Mouse (Mus musculus): Measurements from ENCODE around the gene Sdc3. TPM values are rescaled to one million over a fixed set of nuclear protein-coding genes. Genes with fewer than 3 reads are reported as not detected.
A peak's percentile ranks its signal among the peaks of the same experiment; 100 is the strongest.

Gene Sdc3
- polyA plus RNA-seq, 1 experiment = 18.1 TPM

DNA sequence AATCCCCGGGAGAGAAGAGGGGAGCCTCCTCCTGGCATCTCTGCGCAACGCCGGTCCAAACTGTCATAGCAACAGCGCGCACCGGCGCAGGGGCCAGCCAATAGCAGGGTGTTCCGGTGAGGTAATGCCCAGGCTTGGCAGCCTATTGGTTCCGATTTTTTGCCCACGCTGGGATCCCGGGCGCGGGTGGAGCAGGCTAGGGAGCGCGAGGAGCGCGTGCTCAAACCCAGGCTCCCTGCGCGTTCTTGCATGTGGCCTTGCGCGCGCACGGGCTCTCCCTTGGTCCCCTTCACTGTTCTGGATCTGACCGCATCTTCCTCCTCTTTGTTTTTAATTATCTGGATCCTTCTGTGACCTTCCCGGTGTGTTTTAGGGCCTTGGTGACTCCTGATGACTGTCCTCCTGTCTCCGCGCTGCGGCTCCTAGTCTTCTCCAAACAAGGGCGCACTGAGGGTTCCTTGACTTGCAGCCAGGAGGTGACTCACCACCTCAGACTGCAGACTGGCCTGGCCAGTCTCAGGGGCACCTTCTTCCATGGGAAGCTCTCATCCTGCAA is 69.4 kb downstream of the Sdc3 start:
- 6% methylated on average over 30 of the region's 30 CpGs for WGBS
- Histone ChIP-seq H3K4me1 (ENCODE audit: control insufficient read depth, insufficient read depth, low read length) (no peaks in the 10 kb centered on the region; the same call in none of the 2 replicates), H3K4me3 (replicated peaks; ENCODE audit: control insufficient read depth, low read depth, low read length) (no peak overlapping the region), H3K27ac (ENCODE audit: control insufficient read depth, insufficient read depth, low read depth, low read length, poor library complexity) (no peak overlapping the region)
- no peak for TF ChIP-seq POLR2A (IDR thresholded peaks at IDR 0.05; ENCODE audit: borderline replicate concordance, control insufficient read depth, low read depth, low read length)
- no peak for TF ChIP-seq CTCF (IDR thresholded peaks at IDR 0.05; ENCODE audit: control insufficient read depth, insufficient read depth, low read length)

- H3K4me3 ChIP-seq (replicated peaks; ENCODE audit: control insufficient read depth, low read depth, low read length) = no peak overlapping the region
- 69% methylated on average over 5 of the region's 5 CpGs for WGBS
- H3K4me1 ChIP-seq (ENCODE audit: control insufficient read depth, insufficient read depth, low read length) = no peaks in the 10 kb centered on the region; the same call in none of the 2 replicates
- TF ChIP-seq CTCF (IDR thresholded peaks at IDR 0.05; ENCODE audit: control insufficient read depth, insufficient read depth, low read length) (no peak), POLR2A (IDR thresholded peaks at IDR 0.05; ENCODE audit: borderline replicate concordance, control insufficient read depth, low read depth, low read length) (no peak)
- H3K27ac ChIP-seq (ENCODE audit: control insufficient read depth, insufficient read depth, low read depth, low read length, poor library complexity) = no peak overlapping the region
Observed at GRCm38 (mm10) chr4:130862538-130862937, 70.2 kb downstream of the Sdc3 start.

DNA sequence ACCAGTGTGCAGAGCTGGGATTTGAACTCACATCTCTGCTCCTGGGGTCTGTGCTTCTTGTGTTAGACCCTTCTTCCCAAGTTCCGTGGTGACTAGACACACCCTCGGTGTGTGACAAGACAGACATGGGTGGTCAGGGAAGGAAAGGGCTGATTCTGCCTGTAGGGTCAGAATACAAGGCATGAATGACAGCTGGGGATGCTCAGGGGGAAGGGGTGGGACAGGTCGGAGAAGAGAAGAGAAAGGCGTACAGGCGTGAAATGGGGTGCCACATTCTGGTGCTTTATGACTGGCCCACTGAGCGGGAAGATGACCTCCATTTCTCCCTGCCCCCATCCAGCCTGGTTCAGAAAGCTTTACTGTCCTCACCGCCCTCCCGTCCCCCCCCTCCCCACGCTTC is 73.1 kb downstream of the Sdc3 start:
- Histone ChIP-seq H3K4me3 (replicated peaks; ENCODE audit: control insufficient read depth, low read depth, low read length) (no peak overlapping the region), H3K27ac (ENCODE audit: control insufficient read depth, insufficient read depth, low read depth, low read length, poor library complexity) (no peak overlapping the region), H3K4me1 (ENCODE audit: control insufficient read depth, insufficient read depth, low read length) (no peaks in the 10 kb centered on the region; the same call in none of the 2 replicates)
- WGBS = 37% methylated on average over 9 of the region's 9 CpGs
- TF ChIP-seq CTCF (IDR thresholded peaks at IDR 0.05; ENCODE audit: control insufficient read depth, insufficient read depth, low read length) = no peak

DNA sequence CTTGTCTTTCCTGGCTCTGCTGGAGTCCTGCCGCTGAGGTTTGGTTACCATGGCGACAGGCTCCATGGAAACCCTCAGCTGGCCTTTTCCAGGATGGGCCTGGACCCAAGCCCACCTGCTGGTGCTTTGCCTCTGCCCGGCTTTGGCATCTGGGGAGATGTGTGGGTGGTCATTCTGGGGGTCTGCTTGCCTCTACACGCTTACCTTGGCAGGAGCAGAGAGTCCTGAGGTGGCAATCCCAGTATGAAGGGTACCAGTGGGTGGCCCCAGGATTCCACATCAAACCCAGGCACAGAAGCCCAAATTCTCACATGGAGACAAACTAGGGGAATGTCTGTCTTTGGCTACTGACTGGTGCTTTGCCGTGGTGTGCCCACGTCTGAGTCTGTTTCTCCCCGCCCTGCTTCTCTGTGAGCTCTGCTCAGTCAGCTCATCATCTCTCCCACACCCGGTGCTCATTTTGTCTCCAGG is 73.6 kb downstream of the Sdc3 start:
- TF ChIP-seq POLR2A (IDR thresholded peaks at IDR 0.05; ENCODE audit: borderline replicate concordance, control insufficient read depth, low read depth, low read length) (no peak), CTCF (IDR thresholded peaks at IDR 0.05; ENCODE audit: control insufficient read depth, insufficient read depth, low read length) (no peak)
- 44% methylated on average over 8 of the region's 8 CpGs for WGBS
- Histone ChIP-seq H3K4me1 (ENCODE audit: control insufficient read depth, insufficient read depth, low read length) (no peaks in the 10 kb centered on the region; the same call in none of the 2 replicates), H3K27ac (ENCODE audit: control insufficient read depth, insufficient read depth, low read depth, low read length, poor library complexity) (no peak overlapping the region), H3K4me3 (replicated peaks; ENCODE audit: control insufficient read depth, low read depth, low read length) (no peak overlapping the region)

DNA sequence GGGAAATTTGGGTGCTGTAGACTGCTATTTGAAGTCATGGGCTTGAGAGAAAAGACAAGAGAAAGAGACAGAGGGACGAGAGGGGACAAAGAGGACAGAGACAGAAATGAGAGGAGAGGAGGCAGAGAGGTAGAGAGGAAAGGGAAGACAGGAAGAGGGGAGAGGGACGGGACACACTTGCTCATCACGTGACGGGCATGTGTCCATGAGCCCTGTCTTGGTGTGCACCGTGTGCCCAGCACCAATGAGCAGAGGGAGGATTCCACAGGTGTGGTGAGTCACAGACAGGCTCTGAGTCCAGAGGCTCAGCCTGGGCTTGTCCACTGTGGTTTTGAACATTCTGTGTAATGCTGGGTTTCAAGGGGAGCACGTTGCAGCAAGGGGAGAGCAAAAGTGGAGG is 75.6 kb downstream of the Sdc3 start:
- WGBS = 58% methylated on average over 6 of the region's 6 CpGs
- TF ChIP-seq CTCF (IDR thresholded peaks at IDR 0.05; ENCODE audit: control insufficient read depth, insufficient read depth, low read length) (no peak), POLR2A (IDR thresholded peaks at IDR 0.05; ENCODE audit: borderline replicate concordance, control insufficient read depth, low read depth, low read length) (no peak)
- no peaks in the 10 kb centered on the region; the same call in none of the 2 replicates for H3K4me1 ChIP-seq (ENCODE audit: control insufficient read depth, insufficient read depth, low read length)
- H3K4me3 ChIP-seq (replicated peaks; ENCODE audit: control insufficient read depth, low read depth, low read length) = no peak overlapping the region
- H3K27ac ChIP-seq (ENCODE audit: control insufficient read depth, insufficient read depth, low read depth, low read length, poor library complexity) = no peak overlapping the region

- WGBS = 39% methylated on average over 5 of the region's 5 CpGs
- no peaks in the 10 kb centered on the region for H3K4me1 ChIP-seq (ENCODE audit: control insufficient read depth, insufficient read depth, low read length)
- TF ChIP-seq POLR2A (IDR thresholded peaks at IDR 0.05; ENCODE audit: borderline replicate concordance, control insufficient read depth, low read depth, low read length) = no peak
- TF ChIP-seq CTCF (IDR thresholded peaks at IDR 0.05; ENCODE audit: control insufficient read depth, insufficient read depth, low read length) = no peak
- no peak overlapping the region for H3K4me3 ChIP-seq (replicated peaks; ENCODE audit: control insufficient read depth, low read depth, low read length)
- no peak overlapping the region for H3K27ac ChIP-seq (ENCODE audit: control insufficient read depth, insufficient read depth, low read depth, low read length, poor library complexity)
Observed at GRCm38 (mm10) chr4:130868803-130869202, 76.5 kb downstream of the Sdc3 start.

DNA sequence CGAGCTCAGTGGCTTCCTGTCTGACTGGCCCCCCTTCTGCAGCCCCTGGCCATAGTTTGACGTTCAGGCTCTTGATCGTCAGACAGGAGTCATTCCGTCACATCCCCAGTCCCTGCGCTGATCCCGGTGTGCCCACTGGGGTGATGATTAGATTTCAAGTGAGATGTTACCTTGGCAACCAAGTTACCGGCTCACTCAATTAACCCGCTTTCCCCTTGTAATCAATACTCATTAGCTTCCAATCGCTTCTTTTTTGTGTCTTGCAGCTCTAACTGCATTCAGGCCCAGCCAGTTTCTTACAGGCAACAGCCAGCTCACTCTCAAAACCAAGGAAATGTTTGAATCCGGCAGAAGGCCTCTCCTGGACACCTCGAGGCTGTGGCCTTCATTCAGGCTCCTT is 80.1 kb downstream of the Sdc3 start:
- Histone ChIP-seq H3K4me3 (replicated peaks; ENCODE audit: control insufficient read depth, low read depth, low read length) (no peak overlapping the region), H3K27ac (ENCODE audit: control insufficient read depth, insufficient read depth, low read depth, low read length, poor library complexity) (no peak overlapping the region), H3K4me1 (ENCODE audit: control insufficient read depth, insufficient read depth, low read length) (no peaks in the 10 kb centered on the region)
- no peak for TF ChIP-seq POLR2A (IDR thresholded peaks at IDR 0.05; ENCODE audit: borderline replicate concordance, control insufficient read depth, low read depth, low read length)
- no peak for TF ChIP-seq CTCF (IDR thresholded peaks at IDR 0.05; ENCODE audit: control insufficient read depth, insufficient read depth, low read length)
- 70% methylated on average over 11 of the region's 11 CpGs for WGBS

DNA sequence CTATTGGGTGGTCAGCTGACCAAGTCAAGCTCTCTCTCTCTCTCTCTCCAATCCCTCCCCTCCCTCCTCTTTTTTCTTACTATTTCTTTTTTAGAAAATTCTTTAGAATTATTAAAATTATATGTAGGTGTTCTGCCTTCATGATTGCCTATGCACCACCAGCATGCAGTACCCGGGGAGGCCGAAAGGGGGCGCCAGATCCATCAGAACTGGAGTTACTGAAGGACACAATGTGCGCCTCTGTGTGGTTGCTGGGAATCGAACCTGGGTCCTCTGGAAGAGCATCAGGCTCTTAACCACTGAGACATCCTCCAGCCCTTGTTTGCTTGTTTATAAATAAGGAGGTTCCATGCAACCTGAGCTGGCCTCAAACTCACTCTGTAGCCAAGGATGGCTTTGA is 81.1 kb downstream of the Sdc3 start:
- H3K4me3 ChIP-seq (replicated peaks; ENCODE audit: control insufficient read depth, low read depth, low read length) = no peak overlapping the region
- no peaks in the 10 kb centered on the region for H3K4me1 ChIP-seq (ENCODE audit: control insufficient read depth, insufficient read depth, low read length)
- H3K27ac ChIP-seq (ENCODE audit: control insufficient read depth, insufficient read depth, low read depth, low read length, poor library complexity) = no peak overlapping the region
- 71% methylated on average over 5 of the region's 5 CpGs for WGBS
- peak; percentile 48 for TF ChIP-seq CTCF (IDR thresholded peaks at IDR 0.05; ENCODE audit: control insufficient read depth, insufficient read depth, low read length)
- no peak for TF ChIP-seq POLR2A (IDR thresholded peaks at IDR 0.05; ENCODE audit: borderline replicate concordance, control insufficient read depth, low read depth, low read length)

GRCm38 (mm10) chr4:130874601-130875000 is 82.3 kb downstream of the Sdc3 start:
- TF ChIP-seq POLR2A (IDR thresholded peaks at IDR 0.05; ENCODE audit: borderline replicate concordance, control insufficient read depth, low read depth, low read length) (no peak), CTCF (IDR thresholded peaks at IDR 0.05; ENCODE audit: control insufficient read depth, insufficient read depth, low read length) (no peak)
- no peak overlapping the region for H3K27ac ChIP-seq (ENCODE audit: control insufficient read depth, insufficient read depth, low read depth, low read length, poor library complexity)
- H3K4me1 ChIP-seq (ENCODE audit: control insufficient read depth, insufficient read depth, low read length) = no peaks in the 10 kb centered on the region
- 29% methylated on average over 10 of the region's 10 CpGs for WGBS
- no peak overlapping the region for H3K4me3 ChIP-seq (replicated peaks; ENCODE audit: control insufficient read depth, low read depth, low read length)

Other genes starting within 250 kb of the Sdc3 start
- 5.0 TPM in 1 of 2 replicates, not detected in the other for gene Nkain1, start 218.4 kb upstream of the Sdc3 start, polyA plus RNA-seq (2011; ENCODE audit: insufficient read depth, insufficient read length, low replicate concordance, missing spikeins)
- gene Pum1, start 129.2 kb upstream of the Sdc3 start, polyA plus RNA-seq (2011; ENCODE audit: insufficient read depth, insufficient read length, low replicate concordance, missing spikeins) = 18.8 and 42.8 TPM in 2 replicates
- 193 and 436 TPM in 2 replicates for gene Laptm5, start 120.6 kb downstream of the Sdc3 start, polyA plus RNA-seq (2011; ENCODE audit: insufficient read depth, insufficient read length, low replicate concordance, missing spikeins)
- gene Matn1, start 151.8 kb downstream of the Sdc3 start, polyA plus RNA-seq (2011; ENCODE audit: insufficient read depth, insufficient read length, low replicate concordance, missing spikeins) = not detected in 2 replicates

Measured in bone marrow, adult 2 months (tissue).